Mouse (Mus musculus): ENCODE measurements around the gene Hoxa13. TPM values are rescaled to one million over a fixed set of nuclear protein-coding genes. Genes with fewer than 3 reads are reported as not detected.
A peak's percentile ranks its signal among the peaks of the same experiment; 100 is the strongest.

Hoxa13 gene
- polyA plus RNA-seq, 1 experiment from 2014 or later, result 0.43 TPM

GRCm38 (mm10) chr6:52245757-52246142 is 14.9 kb downstream of the Hoxa13 start, which contains the start of gene Hoxa11:
Gene Hoxa11, minus strand, starts transcription at chr6:52245810.
- peaks cover 56% of the 10 kb centered on the region for H3K4me1 ChIP-seq
- WGBS, result under 1% methylated on average over 20 of the region's 20 CpGs
- peak; percentile 44 for ATAC-seq (replicated peaks; ENCODE audit: low FRiP score)
- peak within 1 kb of the TSS; percentile 74 for H3K4me2 ChIP-seq
- H3K4me3 ChIP-seq (replicated peaks), result peak within 1 kb of the TSS; percentile 74
- H3K27ac ChIP-seq, result peak within 1 kb of the TSS; percentile 95
- H3K36me3 ChIP-seq, result no peaks in the 10 kb centered on the region
- H3K9me3 ChIP-seq (replicated peaks), result no peaks in the 10 kb centered on the region
- peaks cover 39% of the 10 kb centered on the region for H3K27me3 ChIP-seq
- peak within 1 kb of the TSS; percentile 81 for H3K9ac ChIP-seq

- no peaks in the 10 kb centered on the region for H3K36me3 ChIP-seq
- H3K27ac ChIP-seq, result peak overlapping the region; percentile 95
- peak overlapping the region; percentile 74 for H3K4me2 ChIP-seq
- WGBS, result under 1% methylated on average over 71 of the region's 71 CpGs
- no peaks in the 10 kb centered on the region for H3K9me3 ChIP-seq (replicated peaks)
- H3K27me3 ChIP-seq, result peaks cover 35% of the 10 kb centered on the region
- H3K4me1 ChIP-seq, result peaks cover 61% of the 10 kb centered on the region
- 0 out of 2 replicates have a peak, but pooled peaks have one; percentile 5 for ATAC-seq (replicated peaks; ENCODE audit: low FRiP score)
- H3K9ac ChIP-seq, result peak overlapping the region; percentile 81
- H3K4me3 ChIP-seq (replicated peaks), result peak overlapping the region; percentile 74
Observed at GRCm38 (mm10) chr6:52245040-52245756, 15.5 kb downstream of the Hoxa13 start.

- no peaks in the 10 kb centered on the region for H3K36me3 ChIP-seq
- H3K27me3 ChIP-seq, result peaks cover 34% of the 10 kb centered on the region
- H3K9me3 ChIP-seq (replicated peaks), result no peaks in the 10 kb centered on the region
- peaks cover 56% of the 10 kb centered on the region for H3K4me1 ChIP-seq
- H3K4me2 ChIP-seq, result peak overlapping the region; percentile 74
- peak overlapping the region; percentile 95 for H3K27ac ChIP-seq
- no peak for ATAC-seq (replicated peaks; ENCODE audit: low FRiP score)
- WGBS, result 2% methylated on average over 23 of the region's 23 CpGs
- peak overlapping the region; percentile 81 for H3K9ac ChIP-seq
- peak overlapping the region; percentile 74 for H3K4me3 ChIP-seq (replicated peaks)
Observed at GRCm38 (mm10) chr6:52244471-52245039, 16.1 kb downstream of the Hoxa13 start.

- Histone ChIP-seq H3K27ac (peak overlapping the region; percentile 95), H3K4me1 (peaks cover 47% of the 10 kb centered on the region), H3K9me3 (replicated peaks) (no peaks in the 10 kb centered on the region), H3K4me2 (peak overlapping the region; percentile 74), H3K9ac (peak overlapping the region; percentile 81), H3K36me3 (no peaks in the 10 kb centered on the region), H3K27me3 (peaks cover 28% of the 10 kb centered on the region), H3K4me3 (replicated peaks) (peak overlapping the region; percentile 74)
- 4% methylated on average over 12 of the region's 12 CpGs for WGBS
- ATAC-seq (replicated peaks; ENCODE audit: low FRiP score), result no peak
Observed at GRCm38 (mm10) chr6:52243681-52244121, 17.0 kb downstream of the Hoxa13 start.

GRCm38 (mm10) chr6:52242801-52243332 is 17.8 kb downstream of the Hoxa13 start:
- H3K27ac ChIP-seq, result peak overlapping the region; percentile 95
- whole genome bisulfite sequencing, result 19% methylated on average over 4 of the region's 4 CpGs
- peak overlapping the region; percentile 81 for H3K9ac ChIP-seq
- H3K9me3 ChIP-seq (replicated peaks), result no peaks in the 10 kb centered on the region
- H3K4me1 ChIP-seq, result peaks cover 40% of the 10 kb centered on the region
- H3K27me3 ChIP-seq, result peaks cover 24% of the 10 kb centered on the region
- peak overlapping the region; percentile 74 for H3K4me3 ChIP-seq (replicated peaks)
- H3K36me3 ChIP-seq, result no peaks in the 10 kb centered on the region
- ATAC-seq (replicated peaks; ENCODE audit: low FRiP score), result no peak
- peak overlapping the region; percentile 74 for H3K4me2 ChIP-seq

- peaks cover 22% of the 10 kb centered on the region for H3K27me3 ChIP-seq
- H3K9me3 ChIP-seq (replicated peaks), result no peaks in the 10 kb centered on the region
- H3K27ac ChIP-seq, result peak overlapping the region; percentile 95
- H3K9ac ChIP-seq, result peak overlapping the region; percentile 96
- H3K4me3 ChIP-seq (replicated peaks), result peak overlapping the region; percentile 76
- H3K4me1 ChIP-seq, result peaks cover 45% of the 10 kb centered on the region
- ATAC-seq (replicated peaks; ENCODE audit: low FRiP score), result no peak; the same call in 1 of the 2 replicates
- WGBS, result 6% methylated on average over 9 of the region's 9 CpGs
- H3K4me2 ChIP-seq, result peak overlapping the region; percentile 74
- H3K36me3 ChIP-seq, result no peaks in the 10 kb centered on the region
Observed at GRCm38 (mm10) chr6:52241001-52241621, 19.6 kb downstream of the Hoxa13 start.

GRCm38 (mm10) chr6:52240389-52241000 is 20.2 kb downstream of the Hoxa13 start, which contains the start of gene Hoxa10:
Gene Hoxa10, minus strand, starts transcription at chr6:52240854.
- ATAC-seq (replicated peaks; ENCODE audit: low FRiP score), result peak; percentile 69
- H3K36me3 ChIP-seq, result no peaks in the 10 kb centered on the region
- peak within 1 kb of the TSS; percentile 76 for H3K4me3 ChIP-seq (replicated peaks)
- WGBS, result 2% methylated on average over 35 of the region's 35 CpGs
- H3K27ac ChIP-seq, result peak within 1 kb of the TSS; percentile 95
- H3K4me1 ChIP-seq, result peaks cover 51% of the 10 kb centered on the region
- peak within 1 kb of the TSS; percentile 74 for H3K4me2 ChIP-seq
- H3K9me3 ChIP-seq (replicated peaks), result no peaks in the 10 kb centered on the region
- H3K9ac ChIP-seq, result peak within 1 kb of the TSS; percentile 96
- H3K27me3 ChIP-seq, result peaks cover 22% of the 10 kb centered on the region

- no peak for ATAC-seq (replicated peaks; ENCODE audit: low FRiP score)
- WGBS, result under 1% methylated on average over 30 of the region's 30 CpGs
- Histone ChIP-seq H3K4me3 (replicated peaks) (peak overlapping the region; percentile 76), H3K27me3 (peaks cover 25% of the 10 kb centered on the region), H3K27ac (peak overlapping the region; percentile 95), H3K4me1 (peaks cover 57% of the 10 kb centered on the region), H3K9me3 (replicated peaks) (no peaks in the 10 kb centered on the region), H3K36me3 (no peaks in the 10 kb centered on the region), H3K4me2 (peak overlapping the region; percentile 74), H3K9ac (peak overlapping the region; percentile 96)
Observed at GRCm38 (mm10) chr6:52239625-52240388, 20.9 kb downstream of the Hoxa13 start.

GRCm38 (mm10) chr6:52238976-52239375 is 21.7 kb downstream of the Hoxa13 start:
- H3K4me1 ChIP-seq, result peaks cover 63% of the 10 kb centered on the region
- ATAC-seq (replicated peaks; ENCODE audit: low FRiP score), result no peak
- H3K9me3 ChIP-seq (replicated peaks), result no peaks in the 10 kb centered on the region
- peak overlapping the region; percentile 76 for H3K4me3 ChIP-seq (replicated peaks)
- H3K27me3 ChIP-seq, result peaks cover 28% of the 10 kb centered on the region
- H3K27ac ChIP-seq, result peak overlapping the region; percentile 70
- 2% methylated on average over 7 of the region's 7 CpGs for WGBS
- H3K36me3 ChIP-seq, result no peaks in the 10 kb centered on the region
- peak overlapping the region; percentile 96 for H3K9ac ChIP-seq
- peak overlapping the region; percentile 74 for H3K4me2 ChIP-seq

GRCm38 (mm10) chr6:52238155-52238545 is 22.5 kb downstream of the Hoxa13 start:
- Histone ChIP-seq H3K27ac (peak overlapping the region; percentile 97), H3K9ac (peak overlapping the region; percentile 96), H3K4me1 (peaks cover 59% of the 10 kb centered on the region), H3K4me3 (replicated peaks) (peak overlapping the region; percentile 76), H3K36me3 (no peaks in the 10 kb centered on the region), H3K27me3 (peaks cover 21% of the 10 kb centered on the region; the same call in 1 of the 2 replicates), H3K4me2 (peak overlapping the region; percentile 74), H3K9me3 (replicated peaks) (no peaks in the 10 kb centered on the region)
- WGBS, result 6% methylated on average over 7 of the region's 7 CpGs
- no peak for ATAC-seq (replicated peaks; ENCODE audit: low FRiP score)

All from kidney, embryonic 15.5 days (tissue).